Mouse (Mus musculus) left cerebral cortex, adult 8-10 months (tissue): ENCODE measurements around the gene Gpr162. TPM values are rescaled to one million over a fixed set of nuclear protein-coding genes. Genes with fewer than 3 reads are reported as not detected.
"Not testable (repeated sequence)": the region's sequence is repeated elsewhere in the genome, so short reads cannot be mapped to it uniquely, and the experiment has no call there.

Experiments
- DNase-seq, 2 experiments: peaks; one replicate each; pipeline ENCODE4 v3.0.0; 2022; ENCODE audit warnings: low spot score in 2 of 2
- total RNA-seq, 4 experiments: library from RNA; stranded (reverse); gene quantifications; 2 replicates each; pipeline ENCODE4 v1.2.4; 2022

Gpr162 gene
- total RNA-seq, 4 experiments from 2014 or later: 202 to 224 (median 204) TPM

GRCm38 (mm10) chr6:124840241-124841167 lies 23.3 kb downstream of the Gpr162 start, which contains the start of gene Gnb3:
Gnb3 (minus strand) TSS chr6:124840275.
- no peak for DNase-seq

- DNase-seq: no peak
Observed at GRCm38 (mm10) chr6:124839805-124840204, 24.0 kb downstream of the Gpr162 start.

GRCm38 (mm10) chr6:124836411-124836810 lies 27.4 kb downstream of the Gpr162 start:
- DNase-seq: no peak

- no peak for DNase-seq
Observed at GRCm38 (mm10) chr6:124835531-124835930, 28.3 kb downstream of the Gpr162 start.

- DNase-seq: no peak
Observed at GRCm38 (mm10) chr6:124834512-124835081, 29.2 kb downstream of the Gpr162 start.

GRCm38 (mm10) chr6:124831649-124832048 lies 32.1 kb downstream of the Gpr162 start:
- no peak for DNase-seq

- not testable (repeated sequence) for DNase-seq
Observed at GRCm38 (mm10) chr6:124831199-124831598, 32.6 kb downstream of the Gpr162 start.

- DNase-seq: peak; percentile 86 to 96
Observed at GRCm38 (mm10) chr6:124829799-124830700, 33.7 kb downstream of the Gpr162 start.

- DNase-seq: peak; percentile 97 to 99
Observed at GRCm38 (mm10) chr6:124828868-124829798, 34.6 kb downstream of the Gpr162 start, which contains the start of the genes Usp5 and Cdca3. Usp5 (minus strand) TSS chr6:124829484. Cdca3 (plus strand) TSS chr6:124829547.

- DNase-seq: no peak
Observed at GRCm38 (mm10) chr6:124828101-124828592, 35.6 kb downstream of the Gpr162 start.

GRCm38 (mm10) chr6:124822049-124822448 lies 41.7 kb downstream of the Gpr162 start:
- no peak for DNase-seq

- no peak for DNase-seq
Observed at GRCm38 (mm10) chr6:124820891-124821290, 42.9 kb downstream of the Gpr162 start.

- no peak for DNase-seq
Observed at GRCm38 (mm10) chr6:124817971-124818370, 45.8 kb downstream of the Gpr162 start.

GRCm38 (mm10) chr6:124817563-124817962 lies 46.2 kb downstream of the Gpr162 start:
- no peak for DNase-seq

GRCm38 (mm10) chr6:124817125-124817524 lies 46.7 kb downstream of the Gpr162 start:
- peak in 1 of 2 experiments; percentile 2 for DNase-seq

- DNase-seq: no peak
Observed at GRCm38 (mm10) chr6:124816611-124817010, 47.2 kb downstream of the Gpr162 start.

- DNase-seq: peak in 1 of 2 experiments; percentile 4
Observed at GRCm38 (mm10) chr6:124814858-124815774, 48.7 kb downstream of the Gpr162 start.

GRCm38 (mm10) chr6:124814448-124814847 lies 49.3 kb downstream of the Gpr162 start:
- DNase-seq: no peak

- peak; percentile 83 to 87 for DNase-seq
Observed at GRCm38 (mm10) chr6:124813933-124814332, 49.9 kb downstream of the Gpr162 start, which contains the start of gene Tpi1. Tpi1 (minus strand) TSS chr6:124814296.
